18 mouse cellular contexts compared by ENCODE assay signal in the genomic region with DNA sequence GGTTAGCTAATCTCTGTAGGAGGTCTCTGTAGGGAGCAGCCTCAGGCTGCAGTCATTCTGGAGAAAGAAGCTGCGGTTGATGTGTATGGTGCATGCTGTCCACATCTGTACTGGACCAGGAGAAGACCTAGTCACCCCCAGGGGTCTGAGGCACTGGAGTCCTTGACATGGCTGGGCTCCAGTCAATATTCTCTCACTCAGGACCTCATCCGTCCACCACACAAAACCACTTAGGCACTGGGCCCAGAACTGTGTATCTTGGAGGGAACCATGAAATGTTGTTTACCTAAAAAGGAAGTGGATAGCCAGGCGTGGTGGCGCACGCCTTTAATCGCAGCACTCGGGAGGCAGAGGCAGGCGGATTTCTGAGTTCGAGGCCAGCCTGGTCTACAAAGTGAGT.
A peak's percentile ranks its signal among the peaks of the same experiment; 100 is the strongest.
DNase-seq lines count a peak whose midpoint lies in the region; ATAC-seq and TF ChIP-seq lines count a peak whose summit lies in the region.
"Had no signal": no experiment of that assay in that cellular context is flagged by ENCODE, and none has a peak within 500 bp of the region (broad histone marks: within the 10 kb centered on the region; RNA-seq: fewer than 3 reads in every experiment).

No protein-coding gene starts in this region.

- H3K9me3 ChIP-seq in stomach, postnatal 0 days (ENCODE audit: control insufficient read depth, low read length), result no peaks in the 10 kb centered on the region

- ATAC-seq in stomach, postnatal 0 days (ENCODE audit: low FRiP score, low TSS enrichment), result peak; percentile 28; the same call in 1 of the 2 replicates

- no peaks in the 10 kb centered on the region for H3K36me3 ChIP-seq in small intestine, adult 2 months (ENCODE audit: control insufficient read depth, insufficient read depth, low read length)
- H3K36me3 ChIP-seq in stomach, postnatal 0 days (ENCODE audit: control insufficient read depth, insufficient read depth, low read length), result no peaks in the 10 kb centered on the region
- H3K36me3 ChIP-seq: embryonic facial prominence, embryonic 13.5 days; forebrain, embryonic 12.5 days; heart, embryonic 12.5 days; hindbrain, embryonic 10.5 days had no signal

- no peak for TF ChIP-seq EP300 in stomach, postnatal 0 days (optimal IDR thresholded peaks at IDR 0.05)

- TF ChIP-seq POLR2A in small intestine, adult 2 months (IDR thresholded peaks at IDR 0.05; ENCODE audit: low read depth, low read length), result no peak

- TF ChIP-seq CTCF in small intestine, adult 2 months (IDR thresholded peaks at IDR 0.05; ENCODE audit: extremely low read depth, insufficient read length, insufficient replicate concordance, low read depth, low read length), result no peak
- no peak for TF ChIP-seq CTCF in stomach, postnatal 0 days (IDR thresholded peaks at IDR 0.05; ENCODE audit: low read depth)

- H3K4me1 ChIP-seq in small intestine, adult 2 months (ENCODE audit: control insufficient read depth, insufficient read depth, insufficient read length, low read length), result no peaks in the 10 kb centered on the region
- H3K4me1 ChIP-seq in stomach, postnatal 0 days (replicated peaks; ENCODE audit: control insufficient read depth, insufficient read depth), result peaks cover 5% of the 10 kb centered on the region; the same call in 1 of the 2 replicates
- H3K4me1 ChIP-seq: heart, embryonic 12.5 days had no signal

- peak; percentile 39 for DNase-seq in kidney, postnatal 10 days
- DNase-seq in kidney, adult 9 months, result no peak
- peak; percentile 63 for DNase-seq in lung, postnatal 10 days
- no peak for DNase-seq in lung, postnatal 4 days
- no peak for DNase-seq in stomach, postnatal 0 days (ENCODE audit: low spot score)
- DNase-seq: adrenal gland, adult 2 months; adrenal gland, postnatal 25 days; cerebellum, adult 18-20 months; cerebellum, adult 9-11 months; cerebellum, postnatal 36 days; gastrocnemius, adult 2 months; gastrocnemius, postnatal 25 days had no signal

- no peak overlapping the region for H3K9ac ChIP-seq in stomach, postnatal 0 days (ENCODE audit: low read length)
- H3K9ac ChIP-seq: embryonic facial prominence, embryonic 13.5 days; forebrain, embryonic 12.5 days; forebrain, postnatal 0 days; heart, embryonic 12.5 days had no signal

- no peak overlapping the region for H3K4me3 ChIP-seq in small intestine, adult 2 months (ENCODE audit: low read depth, low read length)
- H3K4me3 ChIP-seq in stomach, postnatal 0 days (ENCODE audit: low read depth, low read length), result no peak overlapping the region
- H3K4me3 ChIP-seq: embryonic facial prominence, embryonic 13.5 days; forebrain, embryonic 12.5 days; gastrocnemius, adult 2 months; heart, embryonic 12.5 days; hindbrain, embryonic 10.5 days had no signal

- no peaks in the 10 kb centered on the region for H3K27me3 ChIP-seq in small intestine, adult 2 months (ENCODE audit: control insufficient read depth, insufficient read depth, low read length)
- no peaks in the 10 kb centered on the region for H3K27me3 ChIP-seq in stomach, postnatal 0 days (ENCODE audit: control insufficient read depth, insufficient read depth, low read length)
- H3K27me3 ChIP-seq: embryonic facial prominence, embryonic 13.5 days; forebrain, embryonic 12.5 days; heart, embryonic 12.5 days had no signal

- H3K27ac ChIP-seq in small intestine, adult 2 months (ENCODE audit: insufficient read depth, low read depth, low read length), result peak overlapping the region; percentile 27; the same call in 1 of the 2 replicates
- H3K27ac ChIP-seq in stomach, postnatal 0 days (replicated peaks), result peak overlapping the region; percentile 53; the same call in 1 of the 2 replicates
- H3K27ac ChIP-seq: embryonic facial prominence, embryonic 13.5 days; forebrain, embryonic 12.5 days; gastrocnemius, adult 2 months; hindbrain, embryonic 10.5 days had no signal

- H3K4me2 ChIP-seq in stomach, postnatal 0 days (replicated peaks; ENCODE audit: low read depth), result no peak overlapping the region
- H3K4me2 ChIP-seq: embryonic facial prominence, embryonic 13.5 days; forebrain, embryonic 12.5 days; heart, embryonic 12.5 days had no signal

- WGBS in small intestine, adult 2 months, result 82% methylated on average over 9 of the region's 9 CpGs
- WGBS in stomach, postnatal 0 days, result 83% methylated on average over 9 of the region's 9 CpGs

Comparison
In these comparisons a context has a peak if more than half of its experiments do, and no peak if none do; other contexts are left out.
1. DNase-seq: peak in kidney, postnatal 10 days (single experiment) and lung, postnatal 10 days (single experiment); none in kidney, adult 9 months (single experiment), lung, postnatal 4 days (0 of 2) and stomach, postnatal 0 days (single experiment).